Mouse (Mus musculus): ENCODE data around the gene Flvcr1. TPM values are rescaled to one million over a fixed set of nuclear protein-coding genes. Genes with fewer than 3 reads are reported as not detected.
A peak's percentile ranks its signal among the peaks of the same experiment; 100 is the strongest.

The Flvcr1 gene
- polyA plus RNA-seq, 1 experiment from 2014 or later: 6.9 TPM

- Histone ChIP-seq H3K27ac (replicated peaks) (peak overlapping the region; percentile 94), H3K4me1 (peaks cover 17% of the 10 kb centered on the region), H3K4me3 (peak overlapping the region; percentile 71), H3K36me3 (replicated peaks) (peaks cover 27% of the 10 kb centered on the region), H3K27me3 (replicated peaks; ENCODE audit: low read depth, poor library complexity, severe bottlenecking) (peaks cover 7% of the 10 kb centered on the region; the same call in 1 of the 2 replicates), H3K9me3 (no peaks in the 10 kb centered on the region)
- no peak for DNase-seq (ENCODE audit: low spot score)
- WGBS: 5% methylated on average over 15 of the region's 15 CpGs
Measured at GRCm38 (mm10) chr1:191062241-191062780, 36.4 kb upstream of the Flvcr1 start.

GRCm38 (mm10) chr1:191057461-191057860 is 31.5 kb upstream of the Flvcr1 start:
- Histone ChIP-seq H3K4me3 (no peak overlapping the region), H3K4me1 (peaks cover 8% of the 10 kb centered on the region), H3K36me3 (replicated peaks) (no peaks in the 10 kb centered on the region), H3K27me3 (replicated peaks; ENCODE audit: low read depth, poor library complexity, severe bottlenecking) (peaks cover 7% of the 10 kb centered on the region; the same call in 1 of the 2 replicates), H3K9me3 (no peaks in the 10 kb centered on the region), H3K27ac (replicated peaks) (no peak overlapping the region)
- WGBS: 71% methylated on average over 3 of the region's 3 CpGs
- no peak for DNase-seq (ENCODE audit: low spot score)

- no peak overlapping the region for H3K27ac ChIP-seq (replicated peaks)
- H3K4me3 ChIP-seq: no peak overlapping the region
- H3K4me1 ChIP-seq: no peaks in the 10 kb centered on the region
- DNase-seq (ENCODE audit: low spot score): no peak
- H3K27me3 ChIP-seq (replicated peaks; ENCODE audit: low read depth, poor library complexity, severe bottlenecking): 0 out of 2 replicates have a peak, but pooled peaks cover under 1% of the 10 kb centered on the region
- no peaks in the 10 kb centered on the region for H3K9me3 ChIP-seq
- no peaks in the 10 kb centered on the region; the same call in 1 of the 2 replicates for H3K36me3 ChIP-seq (replicated peaks)
- 72% methylated on average over 2 of the region's 2 CpGs for whole genome bisulfite sequencing
Measured at GRCm38 (mm10) chr1:191055533-191055873, 29.5 kb upstream of the Flvcr1 start.

GRCm38 (mm10) chr1:191054870-191055532 is 29.0 kb upstream of the Flvcr1 start:
- Histone ChIP-seq H3K27ac (replicated peaks) (no peak overlapping the region; the same call in 1 of the 2 replicates), H3K4me1 (no peaks in the 10 kb centered on the region), H3K36me3 (replicated peaks) (no peaks in the 10 kb centered on the region; the same call in 1 of the 2 replicates), H3K9me3 (no peaks in the 10 kb centered on the region), H3K27me3 (replicated peaks; ENCODE audit: low read depth, poor library complexity, severe bottlenecking) (no peaks in the 10 kb centered on the region), H3K4me3 (no peak overlapping the region)
- no peak for DNase-seq (ENCODE audit: low spot score)
- WGBS: 72% methylated on average over 8 of the region's 8 CpGs

GRCm38 (mm10) chr1:191053555-191053954 is 27.6 kb upstream of the Flvcr1 start:
- H3K27ac ChIP-seq (replicated peaks): no peak overlapping the region
- H3K9me3 ChIP-seq: no peaks in the 10 kb centered on the region
- no peaks in the 10 kb centered on the region for H3K4me1 ChIP-seq
- no peak for DNase-seq (ENCODE audit: low spot score)
- no peaks in the 10 kb centered on the region; the same call in 1 of the 2 replicates for H3K36me3 ChIP-seq (replicated peaks)
- 92% methylated on average over 3 of the region's 3 CpGs for WGBS
- no peaks in the 10 kb centered on the region for H3K27me3 ChIP-seq (replicated peaks; ENCODE audit: low read depth, poor library complexity, severe bottlenecking)
- no peak overlapping the region for H3K4me3 ChIP-seq

DNA sequence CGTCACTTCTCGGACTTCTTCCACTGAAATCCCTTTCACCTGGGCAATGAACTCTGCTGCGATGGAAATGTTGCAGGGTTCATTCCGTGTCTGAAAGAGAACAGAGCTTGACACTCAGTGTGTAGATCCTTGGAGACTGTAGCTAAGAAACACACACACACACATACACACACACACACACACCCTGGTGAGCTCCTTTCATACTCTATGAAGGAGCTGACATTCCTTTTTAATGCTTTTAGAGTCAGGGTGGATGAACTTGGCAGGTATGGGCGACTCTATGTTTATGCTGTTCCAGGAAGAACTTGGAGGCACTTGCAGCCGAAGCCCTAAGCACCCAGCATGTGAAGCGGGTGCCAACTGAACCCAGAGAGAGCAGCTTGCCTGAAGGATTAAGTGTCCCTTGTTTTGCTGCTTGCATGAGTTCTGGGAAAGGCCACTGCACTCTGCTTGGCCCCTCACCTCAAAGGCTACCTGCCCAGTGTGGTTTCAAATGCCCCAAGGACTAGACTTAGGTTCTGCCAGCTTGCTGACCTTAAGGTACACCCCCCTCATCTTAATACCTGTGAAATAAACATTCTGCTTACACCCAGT is 20.4 kb upstream of the Flvcr1 start:
- H3K27ac ChIP-seq (replicated peaks): no peak overlapping the region
- no peaks in the 10 kb centered on the region for H3K27me3 ChIP-seq (replicated peaks; ENCODE audit: low read depth, poor library complexity, severe bottlenecking)
- 76% methylated on average over 7 of the region's 7 CpGs for WGBS
- no peaks in the 10 kb centered on the region for H3K4me1 ChIP-seq
- no peaks in the 10 kb centered on the region for H3K9me3 ChIP-seq
- no peaks in the 10 kb centered on the region; the same call in 1 of the 2 replicates for H3K36me3 ChIP-seq (replicated peaks)
- DNase-seq (ENCODE audit: low spot score): no peak
- no peak overlapping the region for H3K4me3 ChIP-seq

DNA sequence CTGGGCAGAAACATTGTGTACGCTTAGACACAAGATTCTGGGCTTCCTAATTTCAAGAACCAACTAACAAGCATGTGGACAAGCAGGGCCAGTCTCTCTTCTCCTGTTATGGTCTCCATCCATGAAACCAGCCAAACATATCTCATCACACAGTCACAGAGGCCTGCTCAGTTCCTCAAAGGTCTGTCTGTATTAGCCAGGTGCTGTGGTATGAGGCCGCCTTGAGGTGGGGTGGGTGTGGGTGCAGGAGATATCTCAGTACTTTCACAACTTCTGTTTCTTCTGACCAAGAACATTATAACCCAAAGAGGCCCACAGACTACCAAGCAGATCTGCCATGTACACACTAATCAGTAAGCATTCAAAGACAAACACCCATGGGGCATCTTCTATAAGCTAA is 19.3 kb upstream of the Flvcr1 start:
- DNase-seq (ENCODE audit: low spot score): no peak
- WGBS: 89% methylated on average over 2 of the region's 2 CpGs
- no peaks in the 10 kb centered on the region for H3K27me3 ChIP-seq (replicated peaks; ENCODE audit: low read depth, poor library complexity, severe bottlenecking)
- H3K4me3 ChIP-seq: no peak overlapping the region
- H3K27ac ChIP-seq (replicated peaks): no peak overlapping the region
- H3K9me3 ChIP-seq: no peaks in the 10 kb centered on the region
- no peaks in the 10 kb centered on the region for H3K4me1 ChIP-seq
- H3K36me3 ChIP-seq (replicated peaks): no peaks in the 10 kb centered on the region

- Histone ChIP-seq H3K4me1 (no peaks in the 10 kb centered on the region), H3K4me3 (no peak overlapping the region), H3K27ac (replicated peaks) (no peak overlapping the region), H3K9me3 (no peaks in the 10 kb centered on the region), H3K36me3 (replicated peaks) (no peaks in the 10 kb centered on the region), H3K27me3 (replicated peaks; ENCODE audit: low read depth, poor library complexity, severe bottlenecking) (no peaks in the 10 kb centered on the region)
- 91% methylated on average over 3 of the region's 3 CpGs for WGBS
- DNase-seq (ENCODE audit: low spot score): no peak
Measured at GRCm38 (mm10) chr1:191042688-191043087, 16.7 kb upstream of the Flvcr1 start.

- 83% methylated on average over 5 of the region's 5 CpGs for WGBS
- H3K9me3 ChIP-seq: no peaks in the 10 kb centered on the region
- no peaks in the 10 kb centered on the region for H3K4me1 ChIP-seq
- no peak overlapping the region for H3K4me3 ChIP-seq
- DNase-seq (ENCODE audit: low spot score): no peak
- H3K27me3 ChIP-seq (replicated peaks; ENCODE audit: low read depth, poor library complexity, severe bottlenecking): no peaks in the 10 kb centered on the region
- H3K36me3 ChIP-seq (replicated peaks): no peaks in the 10 kb centered on the region
- no peak overlapping the region for H3K27ac ChIP-seq (replicated peaks)
Measured at GRCm38 (mm10) chr1:191042106-191042505, 16.1 kb upstream of the Flvcr1 start.

DNA sequence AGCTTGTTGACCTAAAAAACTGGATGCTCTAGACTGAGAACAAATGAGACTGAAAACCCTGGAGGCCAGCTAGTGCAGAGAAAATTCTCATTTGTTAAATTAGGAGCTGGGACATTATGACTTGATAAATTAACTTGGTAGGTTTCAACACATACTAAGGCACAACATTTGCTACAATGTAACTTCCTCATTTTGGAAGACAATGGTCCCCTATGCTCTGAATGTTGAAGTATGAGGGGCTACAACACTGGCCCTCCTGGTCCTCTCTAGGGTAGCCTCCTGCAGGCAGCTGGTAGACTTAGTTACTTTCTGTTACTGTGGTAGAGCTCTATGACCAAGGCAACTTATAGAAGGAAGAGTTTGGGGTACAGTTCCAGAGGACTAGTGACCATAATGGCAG is 15.4 kb upstream of the Flvcr1 start:
- no peak overlapping the region for H3K4me3 ChIP-seq
- H3K27ac ChIP-seq (replicated peaks): no peak overlapping the region
- H3K27me3 ChIP-seq (replicated peaks; ENCODE audit: low read depth, poor library complexity, severe bottlenecking): no peaks in the 10 kb centered on the region
- no peaks in the 10 kb centered on the region for H3K4me1 ChIP-seq
- no peaks in the 10 kb centered on the region for H3K9me3 ChIP-seq
- no peaks in the 10 kb centered on the region for H3K36me3 ChIP-seq (replicated peaks)
- DNase-seq (ENCODE audit: low spot score): no peak

DNA sequence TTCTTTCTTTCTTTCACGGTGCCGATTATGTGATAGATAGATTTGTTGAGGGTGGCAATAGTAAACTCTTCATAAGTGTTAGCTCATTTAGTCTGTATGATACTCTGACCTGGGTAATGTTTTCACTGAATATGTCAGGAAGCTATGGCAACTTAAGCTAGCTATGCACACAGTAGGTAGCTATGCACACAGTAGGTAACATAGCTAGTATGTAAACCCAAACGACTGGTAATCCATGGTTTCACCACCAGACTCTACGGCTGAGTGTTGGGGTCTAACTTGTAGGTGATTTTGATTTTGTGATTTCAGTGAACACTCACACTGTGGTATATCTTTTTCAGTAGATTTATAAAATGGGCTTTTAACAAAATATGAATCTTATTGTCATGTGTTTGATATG is 12.0 kb upstream of the Flvcr1 start:
- H3K27me3 ChIP-seq (replicated peaks; ENCODE audit: low read depth, poor library complexity, severe bottlenecking): no peaks in the 10 kb centered on the region
- no peaks in the 10 kb centered on the region for H3K36me3 ChIP-seq (replicated peaks)
- no peak for DNase-seq (ENCODE audit: low spot score)
- H3K27ac ChIP-seq (replicated peaks): no peak overlapping the region
- 90% methylated on average over 4 of the region's 4 CpGs for WGBS
- H3K4me1 ChIP-seq: no peaks in the 10 kb centered on the region
- no peaks in the 10 kb centered on the region for H3K9me3 ChIP-seq
- H3K4me3 ChIP-seq: no peak overlapping the region

DNA sequence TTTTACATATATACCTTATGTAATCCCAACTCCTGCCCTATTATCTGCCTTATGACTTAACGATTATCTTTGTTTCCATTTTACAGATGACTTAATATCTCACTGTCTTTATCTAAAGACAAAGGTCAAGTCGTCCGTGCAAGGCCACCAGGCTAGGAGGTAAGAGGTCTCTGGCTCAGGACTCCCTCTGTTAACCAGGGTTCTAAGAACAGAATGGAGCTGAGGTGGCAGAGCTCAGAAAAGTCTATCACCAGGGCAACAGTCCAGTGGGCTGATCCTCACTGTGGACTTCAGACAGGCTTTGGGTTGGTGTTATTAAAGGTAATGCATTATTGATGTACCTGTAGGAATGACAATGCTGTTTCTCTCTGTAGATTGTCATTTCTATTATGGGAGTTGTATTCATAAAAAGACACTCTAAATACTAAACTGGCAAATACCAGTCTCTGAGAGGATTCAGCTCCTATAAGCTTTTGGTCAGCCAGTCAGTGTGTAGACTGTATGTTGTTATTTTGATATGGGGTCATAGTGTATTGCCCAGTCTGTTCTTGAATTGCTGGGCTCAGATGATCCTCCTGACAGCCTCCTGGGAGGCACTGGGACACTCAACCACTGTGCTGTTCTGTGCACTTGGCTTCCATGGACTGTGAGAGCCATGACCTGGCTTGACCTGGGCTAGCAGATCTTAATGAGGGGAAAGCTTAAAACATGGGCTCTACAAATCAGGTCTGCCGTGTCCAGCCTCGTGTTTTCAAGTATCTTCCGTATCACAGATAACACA is 10.8 kb upstream of the Flvcr1 start, which contains the start of gene Spata45:
Gene Spata45 (plus strand): TSS at position 86 of the 781 bp plus-strand sequence.
- Histone ChIP-seq H3K4me1 (no peaks in the 10 kb centered on the region), H3K4me3 (no peak within 1 kb of the TSS), H3K27ac (replicated peaks) (no peak within 1 kb of the TSS), H3K27me3 (replicated peaks; ENCODE audit: low read depth, poor library complexity, severe bottlenecking) (no peaks in the 10 kb centered on the region), H3K36me3 (replicated peaks) (no peaks in the 10 kb centered on the region), H3K9me3 (no peaks in the 10 kb centered on the region)
- no peak for DNase-seq (ENCODE audit: low spot score)
- 86% methylated on average over 6 of the region's 6 CpGs for WGBS
